Mouse (Mus musculus) embryonic facial prominence, embryonic 15.5 days (tissue): Measurements from ENCODE around the gene Inpp4b. TPM values are rescaled to one million over a fixed set of nuclear protein-coding genes. Genes with fewer than 3 reads are reported as not detected.

Source experiments
- ATAC-seq: fragments of 200-750 bp; cut with Nextera tagmentation; 2 replicates; pipeline ENCODE4 v1.8.0; 2017; ENCODE audit warnings: low read depth, moderate TSS enrichment; ENCODE audit not compliant: insufficient number of reproducible peaks, low FRiP score, low TSS enrichment
- H3K27ac ChIP-seq: fragments of 300-500 bp; sonication (generic); replicated peaks from 2 replicates; pipeline ENCODE4 v1.5.1; 2015; ENCODE audit warnings: mild to moderate bottlenecking, inconsistent platforms
- H3K27me3 ChIP-seq: fragments of 300-500 bp; sonication (generic); 2 replicates; pipeline ENCODE4 v1.6.1; 2015; ENCODE audit warnings: inconsistent platforms
- H3K36me3 ChIP-seq: fragments of 300-500 bp; sonication (generic); 2 replicates; pipeline ENCODE4 v1.6.1; 2015; ENCODE audit warnings: mild to moderate bottlenecking, inconsistent platforms
- H3K4me1 ChIP-seq: fragments of 300-500 bp; sonication (generic); 2 replicates; pipeline ENCODE4 v1.6.1; 2015; ENCODE audit warnings: inconsistent platforms
- H3K4me2 ChIP-seq: fragments of 300-500 bp; sonication (generic); replicated peaks from 2 replicates; pipeline ENCODE4 v1.6.1; 2015; ENCODE audit warnings: mild to moderate bottlenecking, inconsistent platforms
- H3K4me3 ChIP-seq: fragments of 300-500 bp; sonication (generic); replicated peaks from 2 replicates; pipeline ENCODE4 v1.5.1; 2015; ENCODE audit warnings: mild to moderate bottlenecking, inconsistent platforms
- H3K9ac ChIP-seq: fragments of 300-500 bp; sonication (generic); 2 replicates; pipeline ENCODE4 v1.6.1; 2015; ENCODE audit warnings: inconsistent platforms
- H3K9me3 ChIP-seq: fragments of 300-500 bp; sonication (generic); replicated peaks from 2 replicates; pipeline ENCODE4 v1.6.1; 2016; ENCODE audit warnings: inconsistent platforms
- WGBS: fragments of 180-500 bp; shearing (Covaris S2); methylation state at CpG from one replicate; pipeline ENCODE4 v1.1.7; 2015; 5-methylcytosine and 5-hydroxymethylcytosine counted together
- polyA plus RNA-seq: library from polyadenylated mRNA; unstranded; fragments of >200 nt; fragmentation: Nextera tagmentation; extraction: Ambion mirVana; gene quantifications from 2 replicates; pipeline ENCODE4 v1.2.1, GENCODE M21; 2015

Inpp4b gene
- polyA plus RNA-seq, 1 experiment from 2014 or later: 19.6 TPM

- ATAC-seq: no peak
- H3K27me3 ChIP-seq: no peaks in the 10 kb centered on the region
- no peaks in the 10 kb centered on the region for H3K36me3 ChIP-seq
- no peaks in the 10 kb centered on the region for H3K4me1 ChIP-seq
- no peaks in the 10 kb centered on the region for H3K9me3 ChIP-seq
- no peak overlapping the region for H3K9ac ChIP-seq
- H3K4me3 ChIP-seq: no peak overlapping the region
- WGBS: 95% methylated on average over 3 of the region's 3 CpGs
- H3K27ac ChIP-seq: no peak overlapping the region
- no peak overlapping the region for H3K4me2 ChIP-seq
These were observed 276.6 kb downstream of the Inpp4b start for GRCm38 (mm10) chr8:81618918-81619317.

DNA sequence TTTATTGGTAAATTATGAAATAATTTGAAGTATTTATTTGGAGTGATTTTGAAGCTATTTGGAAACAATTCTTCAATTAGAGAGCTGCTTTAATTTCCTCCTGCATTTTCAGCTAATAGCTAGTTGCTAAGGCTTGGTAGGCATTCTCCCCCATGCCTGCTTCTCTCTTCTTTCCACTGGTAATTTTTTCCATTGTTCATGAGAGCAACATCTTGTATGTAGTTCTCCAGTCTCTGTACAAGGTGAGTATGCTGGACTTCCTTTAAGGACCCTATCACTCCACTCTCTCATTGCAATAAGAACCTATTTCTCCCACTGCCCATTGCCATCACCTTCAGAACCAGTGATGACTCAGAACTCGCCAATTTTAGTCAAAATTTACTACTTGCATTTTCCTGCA, 292.7 kb downstream of the Inpp4b start:
- Histone ChIP-seq H3K4me1 (no peaks in the 10 kb centered on the region), H3K27me3 (no peaks in the 10 kb centered on the region), H3K9ac (no peak overlapping the region), H3K9me3 (no peaks in the 10 kb centered on the region), H3K27ac (no peak overlapping the region), H3K4me3 (no peak overlapping the region), H3K4me2 (no peak overlapping the region), H3K36me3 (no peaks in the 10 kb centered on the region)
- ATAC-seq: no peak
- 82% methylated on average over 1 of the region's 1 CpGs for WGBS

GRCm38 (mm10) chr8:81635912-81636583, 293.7 kb downstream of the Inpp4b start:
- no peak for ATAC-seq
- no peak overlapping the region for H3K4me3 ChIP-seq
- no peaks in the 10 kb centered on the region for H3K27me3 ChIP-seq
- H3K9me3 ChIP-seq: no peaks in the 10 kb centered on the region
- H3K4me2 ChIP-seq: no peak overlapping the region
- no peak overlapping the region for H3K27ac ChIP-seq
- H3K36me3 ChIP-seq: no peaks in the 10 kb centered on the region
- WGBS: 89% methylated on average over 2 of the region's 2 CpGs
- no peaks in the 10 kb centered on the region for H3K4me1 ChIP-seq
- H3K9ac ChIP-seq: no peak overlapping the region

GRCm38 (mm10) chr8:81638478-81638877, 296.1 kb downstream of the Inpp4b start:
- 90% methylated on average over 3 of the region's 3 CpGs for WGBS
- Histone ChIP-seq H3K27me3 (no peaks in the 10 kb centered on the region), H3K9ac (no peak overlapping the region), H3K4me2 (no peak overlapping the region), H3K4me3 (no peak overlapping the region), H3K27ac (no peak overlapping the region), H3K36me3 (no peaks in the 10 kb centered on the region), H3K9me3 (no peaks in the 10 kb centered on the region), H3K4me1 (no peaks in the 10 kb centered on the region)
- no peak for ATAC-seq

GRCm38 (mm10) chr8:81639820-81640219, 297.5 kb downstream of the Inpp4b start:
- no peak overlapping the region for H3K27ac ChIP-seq
- no peaks in the 10 kb centered on the region for H3K9me3 ChIP-seq
- H3K4me1 ChIP-seq: no peaks in the 10 kb centered on the region
- no peaks in the 10 kb centered on the region for H3K36me3 ChIP-seq
- no peak overlapping the region for H3K9ac ChIP-seq
- H3K4me3 ChIP-seq: no peak overlapping the region
- H3K4me2 ChIP-seq: no peak overlapping the region
- no peaks in the 10 kb centered on the region for H3K27me3 ChIP-seq
- ATAC-seq: no peak
- WGBS: 43% methylated on average over 4 of the region's 4 CpGs

DNA sequence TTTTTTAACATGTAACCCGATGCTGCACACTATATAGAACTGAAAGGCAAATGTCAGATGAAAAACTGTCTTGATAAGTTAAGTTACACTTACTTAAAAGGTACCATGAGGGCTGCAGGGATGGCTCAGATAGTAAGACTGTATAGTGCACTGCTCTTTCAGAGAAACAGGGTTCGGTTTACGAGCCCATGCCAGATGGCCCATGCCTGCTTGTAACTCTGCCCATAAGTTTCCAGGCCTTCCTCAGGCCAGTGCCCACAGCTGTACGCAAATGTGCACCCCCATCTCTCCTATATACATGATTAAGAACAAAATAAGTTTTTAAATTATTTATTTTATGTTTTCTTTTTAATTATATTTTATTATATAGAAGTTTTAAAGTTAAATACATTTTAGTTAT, 300.7 kb downstream of the Inpp4b start:
- no peak for ATAC-seq
- Histone ChIP-seq H3K27me3 (no peaks in the 10 kb centered on the region), H3K4me2 (no peak overlapping the region), H3K36me3 (no peaks in the 10 kb centered on the region), H3K4me1 (no peaks in the 10 kb centered on the region), H3K4me3 (no peak overlapping the region), H3K9ac (no peak overlapping the region), H3K27ac (no peak overlapping the region), H3K9me3 (no peaks in the 10 kb centered on the region)
- WGBS: 84% methylated on average over 4 of the region's 4 CpGs

- no peaks in the 10 kb centered on the region for H3K36me3 ChIP-seq
- no peaks in the 10 kb centered on the region for H3K27me3 ChIP-seq
- H3K9ac ChIP-seq: no peak overlapping the region
- H3K4me3 ChIP-seq: no peak overlapping the region
- H3K4me2 ChIP-seq: no peak overlapping the region
- H3K27ac ChIP-seq: no peak overlapping the region
- no peaks in the 10 kb centered on the region for H3K9me3 ChIP-seq
- ATAC-seq: no peak
- no peaks in the 10 kb centered on the region for H3K4me1 ChIP-seq
These were observed 349.8 kb downstream of the Inpp4b start for GRCm38 (mm10) chr8:81692167-81692566.

DNA sequence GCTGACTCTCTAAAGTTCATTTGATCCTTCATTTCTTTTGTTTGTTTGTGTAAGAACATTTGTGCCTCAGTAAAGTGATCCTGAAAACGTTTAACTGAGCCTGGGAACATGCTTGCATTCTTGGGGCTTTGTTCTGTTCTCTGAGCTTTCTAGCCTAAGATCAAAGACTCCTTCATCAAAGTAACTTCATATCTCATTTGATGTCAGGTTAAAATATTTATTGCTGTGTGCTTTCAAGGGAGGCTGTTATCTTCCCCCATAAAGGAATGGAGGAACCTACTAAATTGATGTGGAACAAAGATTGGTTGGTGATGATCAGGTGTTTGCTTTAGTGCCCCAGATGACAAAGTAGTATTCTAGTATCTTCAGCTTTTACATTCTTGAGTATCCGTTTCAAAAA, 352.5 kb downstream of the Inpp4b start:
- Histone ChIP-seq H3K4me3 (no peak overlapping the region), H3K4me1 (no peaks in the 10 kb centered on the region), H3K4me2 (no peak overlapping the region), H3K27ac (no peak overlapping the region), H3K9ac (no peak overlapping the region), H3K9me3 (no peaks in the 10 kb centered on the region), H3K36me3 (no peaks in the 10 kb centered on the region), H3K27me3 (no peaks in the 10 kb centered on the region)
- WGBS: 29% methylated on average over 2 of the region's 2 CpGs
- no peak for ATAC-seq

GRCm38 (mm10) chr8:81702038-81702437, 359.7 kb downstream of the Inpp4b start:
- Histone ChIP-seq H3K9me3 (no peaks in the 10 kb centered on the region), H3K36me3 (no peaks in the 10 kb centered on the region), H3K4me2 (no peak overlapping the region), H3K27me3 (no peaks in the 10 kb centered on the region), H3K9ac (no peak overlapping the region), H3K4me3 (no peak overlapping the region), H3K27ac (no peak overlapping the region), H3K4me1 (no peaks in the 10 kb centered on the region)
- 77% methylated on average over 1 of the region's 1 CpGs for WGBS
- no peak for ATAC-seq

GRCm38 (mm10) chr8:81703571-81704365, 361.4 kb downstream of the Inpp4b start:
- Histone ChIP-seq H3K9me3 (no peaks in the 10 kb centered on the region), H3K4me1 (no peaks in the 10 kb centered on the region), H3K9ac (no peak overlapping the region), H3K4me3 (no peak overlapping the region), H3K36me3 (no peaks in the 10 kb centered on the region), H3K27me3 (no peaks in the 10 kb centered on the region), H3K4me2 (no peak overlapping the region), H3K27ac (no peak overlapping the region)
- WGBS: 62% methylated on average over 3 of the region's 3 CpGs
- no peak for ATAC-seq

DNA sequence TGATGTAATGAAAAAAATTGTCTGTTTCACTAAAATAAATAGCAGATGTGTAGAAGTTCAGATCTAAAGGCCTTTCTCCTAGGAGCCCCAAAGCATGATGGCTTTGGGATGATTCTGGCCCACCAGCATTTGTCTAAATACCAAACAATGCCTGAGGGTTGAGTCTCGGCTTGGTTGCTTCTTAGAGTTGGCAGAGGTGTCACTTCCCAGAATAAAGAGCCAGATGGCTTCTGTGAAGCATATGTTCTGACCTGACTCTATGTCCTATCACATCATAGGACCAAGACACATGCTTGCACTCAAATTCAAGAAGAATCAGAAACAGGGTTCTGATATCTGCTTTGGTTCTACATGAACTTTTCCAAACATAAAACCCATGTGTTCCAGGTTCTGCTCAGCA, 365.1 kb downstream of the Inpp4b start:
- H3K4me3 ChIP-seq: no peak overlapping the region
- ATAC-seq: no peak
- no peaks in the 10 kb centered on the region for H3K27me3 ChIP-seq
- H3K9ac ChIP-seq: no peak overlapping the region
- H3K4me1 ChIP-seq: no peaks in the 10 kb centered on the region
- no peaks in the 10 kb centered on the region for H3K9me3 ChIP-seq
- H3K36me3 ChIP-seq: no peaks in the 10 kb centered on the region
- 40% methylated on average over 1 of the region's 1 CpGs for WGBS
- no peak overlapping the region for H3K4me2 ChIP-seq
- H3K27ac ChIP-seq: no peak overlapping the region

DNA sequence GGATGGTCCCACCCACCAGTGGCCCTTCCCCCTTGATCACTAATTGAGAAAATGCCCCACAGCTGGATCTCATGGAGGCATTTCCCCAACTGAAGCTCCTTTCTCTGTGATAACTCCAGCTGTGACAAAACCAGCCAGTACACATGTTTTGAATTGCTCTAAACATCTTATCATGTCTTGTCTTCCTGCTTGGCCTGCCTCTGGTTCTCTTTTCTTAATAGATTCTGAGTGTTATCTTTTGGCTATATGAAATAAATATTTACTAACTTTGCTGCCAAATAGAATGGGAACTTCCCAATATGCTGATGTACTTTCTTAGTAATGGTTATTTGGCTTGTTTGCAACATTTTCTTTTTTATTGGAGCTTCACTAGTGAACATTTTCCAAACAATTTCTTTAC, 389.0 kb downstream of the Inpp4b start:
- Histone ChIP-seq H3K9me3 (no peaks in the 10 kb centered on the region), H3K36me3 (no peaks in the 10 kb centered on the region)

More for the DNA sequence above, 389.0 kb downstream of the Inpp4b start:
- no peak overlapping the region for H3K9ac ChIP-seq
- H3K4me3 ChIP-seq: no peak overlapping the region
- no peak overlapping the region for H3K4me2 ChIP-seq
- no peaks in the 10 kb centered on the region for H3K27me3 ChIP-seq
- H3K4me1 ChIP-seq: no peaks in the 10 kb centered on the region
- no peak overlapping the region for H3K27ac ChIP-seq
- no peak for ATAC-seq
